Comparison of ENCODE assay signal across 9 mouse cellular contexts in the genomic region with DNA sequence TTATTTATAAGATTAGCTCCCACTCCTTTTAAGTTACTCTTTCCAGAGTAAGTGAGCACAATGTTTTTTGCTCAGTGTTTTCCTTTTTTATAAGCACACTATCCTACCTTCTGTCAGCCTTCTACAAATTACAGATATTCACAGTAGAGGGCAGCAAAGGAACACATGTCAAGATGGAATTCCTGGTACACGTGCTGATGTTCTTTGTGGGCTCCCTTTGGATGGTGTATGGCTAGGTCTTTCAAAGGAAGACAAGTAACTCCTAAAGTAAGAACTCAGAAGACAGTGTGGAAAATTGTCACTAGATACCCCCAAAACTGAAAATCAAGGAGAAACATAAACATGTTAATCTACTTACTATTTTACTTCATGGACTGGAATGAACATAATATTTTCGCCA. TPM values are rescaled to one million over a fixed set of nuclear protein-coding genes. Genes with fewer than 3 reads are reported as not detected.
DNase-seq lines count a peak whose midpoint lies in the region; ATAC-seq lines count a peak whose summit lies in the region.
"Had no signal": no experiment of that assay in that cellular context is flagged by ENCODE, and none has a peak within 500 bp of the region (broad histone marks: within the 10 kb centered on the region; RNA-seq: fewer than 3 reads in every experiment).

No protein-coding gene starts in this region.

- H3K4me1 ChIP-seq in midbrain, embryonic 11.5 days (ENCODE audit: control insufficient read depth, insufficient read depth, low read length) = no peaks in the 10 kb centered on the region
- H3K4me1 ChIP-seq in midbrain, embryonic 10.5 days = peaks cover 5% of the 10 kb centered on the region; the same call in 1 of the 2 replicates
- H3K4me1 ChIP-seq in forebrain, embryonic 16.5 days (replicated peaks; ENCODE audit: control insufficient read depth, insufficient read depth, low read length) = no peaks in the 10 kb centered on the region
- H3K4me1 ChIP-seq: heart, embryonic 13.5 days had no signal

- no peaks in the 10 kb centered on the region for H3K27me3 ChIP-seq in midbrain, embryonic 11.5 days (ENCODE audit: control insufficient read depth, insufficient read depth, low read length)
- no peaks in the 10 kb centered on the region for H3K27me3 ChIP-seq in midbrain, embryonic 10.5 days (ENCODE audit: low read depth, poor library complexity, severe bottlenecking)
- no peaks in the 10 kb centered on the region for H3K27me3 ChIP-seq in forebrain, embryonic 16.5 days (replicated peaks; ENCODE audit: control insufficient read depth, insufficient read depth, low read length)
- H3K27me3 ChIP-seq: heart, embryonic 13.5 days had no signal

- DNase-seq in heart, postnatal 10 days = peak; percentile 11 to 36
- no peak for DNase-seq in heart, adult 8-10 months (ENCODE audit: low spot score)
- DNase-seq in midbrain, embryonic 11.5 days (ENCODE audit: low spot score, missing footprints) = peak; percentile 82
- no peak for DNase-seq in midbrain, embryonic 10.5 days (ENCODE audit: low spot score)
- peak; percentile 67 for DNase-seq in retina, postnatal 1 day
- no peak for DNase-seq in testis, postnatal 14 days (ENCODE audit: low spot score)
- DNase-seq in urinary bladder, postnatal 4 days (ENCODE audit: low spot score in 2 of 2) = no peak

- 51% methylated on average over 2 of the region's 2 CpGs for WGBS in midbrain, embryonic 11.5 days
- 48% methylated on average over 2 of the region's 2 CpGs for WGBS in midbrain, embryonic 10.5 days
- 47% methylated on average over 2 of the region's 2 CpGs for WGBS in forebrain, embryonic 16.5 days

- no peak overlapping the region for H3K4me2 ChIP-seq in midbrain, embryonic 11.5 days
- no peak overlapping the region for H3K4me2 ChIP-seq in forebrain, embryonic 16.5 days (ENCODE audit: low read length)
- H3K4me2 ChIP-seq: heart, embryonic 13.5 days had no signal

- H3K4me3 ChIP-seq in midbrain, embryonic 11.5 days (ENCODE audit: low read depth, low read length) = no peak overlapping the region
- H3K4me3 ChIP-seq in midbrain, embryonic 10.5 days = no peak overlapping the region
- no peak overlapping the region for H3K4me3 ChIP-seq in forebrain, embryonic 16.5 days (replicated peaks; ENCODE audit: low read length)
- H3K4me3 ChIP-seq: heart, embryonic 13.5 days had no signal

- ATAC-seq in midbrain, embryonic 11.5 days (ENCODE audit: low FRiP score) = peak; percentile 80
- ATAC-seq in forebrain, embryonic 16.5 days = peak; percentile 81

- no peak overlapping the region for H3K9ac ChIP-seq in midbrain, embryonic 11.5 days (ENCODE audit: low read length)
- H3K9ac ChIP-seq in forebrain, embryonic 16.5 days (replicated peaks; ENCODE audit: low read depth, low read length) = no peak overlapping the region
- H3K9ac ChIP-seq: heart, embryonic 13.5 days had no signal

- intact Hi-C loops in heart, postnatal 10 days (cut with DNase I) = loop anchor here (2.0 kb wide), 1 partner anchor 1341 kb away; no protein-coding TSS in a partner anchor

- no peaks in the 10 kb centered on the region for H3K9me3 ChIP-seq in midbrain, embryonic 11.5 days (ENCODE audit: control insufficient read depth, low read length)
- no peaks in the 10 kb centered on the region for H3K9me3 ChIP-seq in midbrain, embryonic 10.5 days (replicated peaks)
- H3K9me3 ChIP-seq in forebrain, embryonic 16.5 days (ENCODE audit: control insufficient read depth, low read length) = no peaks in the 10 kb centered on the region
- H3K9me3 ChIP-seq: heart, embryonic 13.5 days had no signal

- no peak overlapping the region for H3K27ac ChIP-seq in midbrain, embryonic 11.5 days (ENCODE audit: low read depth, low read length)
- no peak overlapping the region for H3K27ac ChIP-seq in midbrain, embryonic 10.5 days (replicated peaks)
- H3K27ac ChIP-seq in forebrain, embryonic 16.5 days (ENCODE audit: low read length) = no peak overlapping the region
- H3K27ac ChIP-seq: heart, embryonic 13.5 days had no signal

- no peaks in the 10 kb centered on the region for H3K36me3 ChIP-seq in midbrain, embryonic 11.5 days (ENCODE audit: control insufficient read depth, insufficient read depth, low read length)
- H3K36me3 ChIP-seq in midbrain, embryonic 10.5 days = no peaks in the 10 kb centered on the region
- no peaks in the 10 kb centered on the region for H3K36me3 ChIP-seq in forebrain, embryonic 16.5 days (ENCODE audit: control insufficient read depth, insufficient read depth)
- H3K36me3 ChIP-seq: heart, embryonic 13.5 days had no signal

RNA-seq across cellular contexts. Expression of gene Tpk1, which starts 19.9 kb away (rescaled TPM):
- total RNA-seq in heart, postnatal 10 days (2021) = 1 to 10 TPM; 4.8 to 5.4 TPM
- 1 to 10 TPM; 1.2 to 4.0 (median 2.4) TPM for total RNA-seq in heart, adult 8-10 months (2022)
- polyA plus RNA-seq in midbrain, embryonic 11.5 days (2014; fragmentation: Nextera tagmentation; extraction: Ambion mirVana) = 4.9 and 6.0 TPM in 2 replicates
- 4.6 and 4.7 TPM in 2 replicates for polyA plus RNA-seq in midbrain, embryonic 10.5 days (2016; fragmentation: Nextera tagmentation; extraction: Ambion mirVana)
- polyA plus RNA-seq in forebrain, embryonic 16.5 days (2015; fragmentation: Nextera tagmentation; extraction: Ambion mirVana) = 6.9 and 8.1 TPM in 2 replicates

Comparison
In these comparisons a context has a peak if more than half of its experiments do, and no peak if none do; other contexts are left out.
1. DNase-seq: peak in heart, postnatal 10 days (2 of 2), midbrain, embryonic 11.5 days (single experiment) and retina, postnatal 1 day (single experiment); none in heart, adult 8-10 months (single experiment), midbrain, embryonic 10.5 days (single experiment), testis, postnatal 14 days (single experiment) and urinary bladder, postnatal 4 days (0 of 2).